Mouse (Mus musculus): Measurements from ENCODE around the gene Knstrn.
A peak's percentile ranks its signal among the peaks of the same experiment; 100 is the strongest.

Gene Knstrn

GRCm38 (mm10) chr2:118791591-118792258 is 22.1 kb upstream of the Knstrn start:
- DNase-seq: no peak

GRCm38 (mm10) chr2:118792259-118792613 is 21.6 kb upstream of the Knstrn start:
- DNase-seq: no peak

GRCm38 (mm10) chr2:118793636-118794035 is 20.2 kb upstream of the Knstrn start:
- DNase-seq: no peak

- DNase-seq: no peak
Measured at GRCm38 (mm10) chr2:118802542-118803118, 11.2 kb upstream of the Knstrn start.

GRCm38 (mm10) chr2:118804474-118804873 is 9.3 kb upstream of the Knstrn start:
- no peak for DNase-seq

GRCm38 (mm10) chr2:118805137-118805536 is 8.7 kb upstream of the Knstrn start:
- DNase-seq: no peak

- no peak for DNase-seq
Measured at GRCm38 (mm10) chr2:118805756-118806155, 8.0 kb upstream of the Knstrn start.

- no peak for DNase-seq
Measured at GRCm38 (mm10) chr2:118806860-118807259, 6.9 kb upstream of the Knstrn start.

GRCm38 (mm10) chr2:118810861-118811260 is 2.9 kb upstream of the Knstrn start:
- no peak for DNase-seq

- DNase-seq: no peak
Measured at GRCm38 (mm10) chr2:118812724-118813123, 1.1 kb upstream of the Knstrn start.

- DNase-seq: no peak
Measured at GRCm38 (mm10) chr2:118822800-118823199, 9.0 kb downstream of the Knstrn start.

- no peak for DNase-seq
Measured at GRCm38 (mm10) chr2:118824396-118824795, 10.6 kb downstream of the Knstrn start.

GRCm38 (mm10) chr2:118829096-118829495 is 15.3 kb downstream of the Knstrn start:
- no peak for DNase-seq

- no peak for DNase-seq
Measured at GRCm38 (mm10) chr2:118834061-118834460, 20.3 kb downstream of the Knstrn start.

- DNase-seq: no peak
Measured at GRCm38 (mm10) chr2:118835115-118835514, 21.3 kb downstream of the Knstrn start.

GRCm38 (mm10) chr2:118838330-118838729 is 24.5 kb downstream of the Knstrn start:
- no peak for DNase-seq

- no peak for DNase-seq
Measured at GRCm38 (mm10) chr2:118841186-118841585, 27.4 kb downstream of the Knstrn start.

GRCm38 (mm10) chr2:118841774-118842173 is 28.0 kb downstream of the Knstrn start:
- DNase-seq: no peak

GRCm38 (mm10) chr2:118844427-118844826 is 30.6 kb downstream of the Knstrn start:
- no peak for DNase-seq

GRCm38 (mm10) chr2:118846246-118846645 is 32.4 kb downstream of the Knstrn start:
- DNase-seq: peak; percentile 88

GRCm38 (mm10) chr2:118851756-118852155 is 38.0 kb downstream of the Knstrn start:
- DNase-seq: no peak

GRCm38 (mm10) chr2:118861454-118862339 is 47.9 kb downstream of the Knstrn start, which contains the start of gene Ivd:
TSS of gene Ivd (plus strand) at chr2:118861954.
- peak; percentile 90 for DNase-seq

- no peak for DNase-seq
Measured at GRCm38 (mm10) chr2:118862340-118862675, 48.5 kb downstream of the Knstrn start.

GRCm38 (mm10) chr2:118870601-118871000 is 56.8 kb downstream of the Knstrn start:
- no peak for DNase-seq
